Mouse (Mus musculus) liver, embryonic 11.5 days (tissue): ENCODE data around the gene Tubb5. TPM values are rescaled to one million over a fixed set of nuclear protein-coding genes. Genes with fewer than 3 reads are reported as not detected.

Experiments
- ATAC-seq: fragments of 200-750 bp; cut with Nextera tagmentation; replicated peaks from 2 replicates; pipeline ENCODE4 v1.8.0; 2017; ENCODE audit warnings: moderate number of reproducible peaks, mild to moderate bottlenecking, moderate TSS enrichment, moderate library complexity; ENCODE audit not compliant: low FRiP score
- DNase-seq: peaks from one replicate; pipeline ENCODE4 v3.0.0-alpha.2; 2017; ENCODE audit warnings: low spot score
- H3K27ac ChIP-seq: fragments of 300-500 bp; sonication (generic); 2 replicates; pipeline ENCODE4 v1.5.1; 2014; ENCODE audit warnings: mild to moderate bottlenecking, low read depth, low read length, control low read depth
- H3K27me3 ChIP-seq: fragments of 300-500 bp; sonication (generic); replicated peaks from 2 replicates; pipeline ENCODE4 v1.6.1; 2014; ENCODE audit warnings: low read length, mixed read lengths; ENCODE audit not compliant: control insufficient read depth, insufficient read depth
- H3K36me3 ChIP-seq: fragments of 300-500 bp; sonication (generic); 2 replicates; pipeline ENCODE4 v1.6.1; 2014; ENCODE audit warnings: mild to moderate bottlenecking, low read length, moderate library complexity, mixed read lengths; ENCODE audit not compliant: control insufficient read depth, insufficient read depth
- H3K4me1 ChIP-seq: fragments of 300-500 bp; sonication (generic); replicated peaks from 2 replicates; pipeline ENCODE4 v1.6.1; 2014; ENCODE audit warnings: low read length, mixed read lengths; ENCODE audit not compliant: control insufficient read depth, insufficient read depth
- H3K4me2 ChIP-seq: fragments of 300-500 bp; sonication (generic); 2 replicates; pipeline ENCODE4 v1.6.1; 2014; ENCODE audit warnings: mild to moderate bottlenecking, control low read depth, moderate library complexity
- H3K4me3 ChIP-seq: fragments of 300-500 bp; sonication (generic); 2 replicates; pipeline ENCODE4 v1.5.1; 2014; ENCODE audit warnings: low read depth, low read length, control low read depth
- H3K9ac ChIP-seq: fragments of 300-500 bp; sonication (generic); 2 replicates; pipeline ENCODE4 v1.6.1; 2014; ENCODE audit warnings: low read depth, low read length, control low read depth
- H3K9me3 ChIP-seq: fragments of 300-500 bp; sonication (generic); 2 replicates; pipeline ENCODE4 v1.6.1; 2016; ENCODE audit warnings: low read length, inconsistent platforms, mixed read lengths; ENCODE audit not compliant: control insufficient read depth
- WGBS: fragments of 180-500 bp; shearing (Covaris S2); extraction: QIAGEN DNeasy Blood & Tissue Kit; methylation state at CpG from one replicate; pipeline ENCODE4 v1.1.7; 2014; 5-methylcytosine and 5-hydroxymethylcytosine counted together
- polyA plus RNA-seq: library from polyadenylated mRNA; unstranded; fragments of >200 nt; fragmentation: Nextera tagmentation; extraction: Ambion mirVana; gene quantifications from 2 replicates; pipeline ENCODE4 v1.2.1, GENCODE M21; 2014

Gene Tubb5
- polyA plus RNA-seq, 1 experiment from 2014 or later: 854 TPM

DNA sequence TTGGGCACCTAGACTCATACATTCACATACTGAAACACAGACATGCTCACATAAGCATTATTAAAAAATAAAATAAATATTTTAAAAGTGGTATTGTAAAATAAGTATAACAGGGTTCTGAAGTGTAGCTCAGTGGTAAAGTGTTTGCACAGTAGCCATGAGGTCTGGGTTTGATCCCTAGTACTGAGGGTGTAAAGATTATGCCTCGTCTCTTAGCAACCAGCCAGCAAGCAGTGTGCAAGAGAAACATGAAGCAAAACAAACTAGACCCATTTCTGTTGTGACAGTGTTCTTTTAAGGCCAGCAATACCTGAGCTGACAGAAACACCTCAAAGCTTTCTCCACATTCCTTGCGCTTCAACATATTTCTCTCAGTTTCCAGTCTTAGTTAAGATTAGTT lies 37.2 kb downstream of the Tubb5 start:
- ATAC-seq: no peak
- peaks cover 4% of the 10 kb centered on the region for H3K4me1 ChIP-seq
- no peak overlapping the region for H3K4me3 ChIP-seq
- WGBS: 76% methylated on average over 2 of the region's 2 CpGs
- no peaks in the 10 kb centered on the region for H3K36me3 ChIP-seq
- no peaks in the 10 kb centered on the region for H3K27me3 ChIP-seq
- no peak for DNase-seq
- no peak overlapping the region for H3K9ac ChIP-seq
- H3K27ac ChIP-seq: no peak overlapping the region
- H3K9me3 ChIP-seq: peaks cover 2% of the 10 kb centered on the region; the same call in 1 of the 2 replicates
- H3K4me2 ChIP-seq: no peak overlapping the region

DNA sequence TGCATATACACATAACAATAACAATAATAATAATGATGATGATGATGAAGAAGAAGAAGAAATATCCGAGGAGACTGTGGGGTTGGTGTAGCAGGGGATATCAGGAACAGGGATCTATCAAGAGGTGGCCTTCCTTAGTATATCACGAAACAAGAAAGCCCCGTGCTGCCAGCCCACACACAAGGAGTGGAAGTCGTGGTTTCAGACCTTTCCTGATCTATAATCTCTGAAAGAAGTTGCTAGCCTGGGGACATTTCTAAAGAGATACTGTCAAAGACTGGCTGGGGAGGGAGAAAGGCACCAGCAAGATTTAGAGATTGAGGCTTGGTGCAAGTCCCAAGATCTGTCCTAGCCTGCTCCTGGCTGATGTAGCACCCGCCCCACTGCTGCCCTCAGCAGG lies 41.3 kb downstream of the Tubb5 start:
- Histone ChIP-seq H3K9me3 (peaks cover 2% of the 10 kb centered on the region; the same call in 1 of the 2 replicates), H3K9ac (no peak overlapping the region), H3K4me3 (no peak overlapping the region), H3K36me3 (no peaks in the 10 kb centered on the region), H3K4me1 (peaks cover 11% of the 10 kb centered on the region), H3K4me2 (no peak overlapping the region), H3K27ac (no peak overlapping the region), H3K27me3 (no peaks in the 10 kb centered on the region)
- ATAC-seq (no peak), DNase-seq (no peak)
- WGBS: 40% methylated on average over 5 of the region's 5 CpGs

DNA sequence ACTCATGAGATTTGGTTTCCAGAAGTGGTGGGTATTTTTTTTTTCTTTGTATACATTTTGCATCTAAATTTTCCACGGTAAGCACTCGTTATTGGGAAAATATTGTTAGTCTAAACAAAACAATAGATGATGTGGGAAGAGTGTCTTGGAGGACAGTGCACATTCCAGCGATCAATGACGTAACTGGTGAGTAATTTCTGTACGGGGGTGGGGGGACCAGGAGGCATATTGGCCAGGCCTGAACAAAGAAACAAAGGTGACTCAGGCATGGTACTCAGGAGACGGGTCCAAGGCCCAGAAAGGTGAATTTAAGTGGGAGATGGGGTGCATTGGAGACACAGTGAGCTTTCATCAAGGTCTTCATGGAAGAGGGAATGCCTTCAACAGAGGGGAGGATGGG lies 42.5 kb downstream of the Tubb5 start:
- no peak overlapping the region for H3K4me3 ChIP-seq
- H3K9ac ChIP-seq: no peak overlapping the region
- H3K27me3 ChIP-seq: no peaks in the 10 kb centered on the region
- no peaks in the 10 kb centered on the region for H3K36me3 ChIP-seq
- WGBS: 77% methylated on average over 6 of the region's 6 CpGs
- no peak overlapping the region for H3K4me2 ChIP-seq
- DNase-seq (no peak), ATAC-seq (no peak)
- peaks cover 11% of the 10 kb centered on the region for H3K4me1 ChIP-seq
- no peak overlapping the region for H3K27ac ChIP-seq
- H3K9me3 ChIP-seq: peaks cover 2% of the 10 kb centered on the region; the same call in 1 of the 2 replicates

DNA sequence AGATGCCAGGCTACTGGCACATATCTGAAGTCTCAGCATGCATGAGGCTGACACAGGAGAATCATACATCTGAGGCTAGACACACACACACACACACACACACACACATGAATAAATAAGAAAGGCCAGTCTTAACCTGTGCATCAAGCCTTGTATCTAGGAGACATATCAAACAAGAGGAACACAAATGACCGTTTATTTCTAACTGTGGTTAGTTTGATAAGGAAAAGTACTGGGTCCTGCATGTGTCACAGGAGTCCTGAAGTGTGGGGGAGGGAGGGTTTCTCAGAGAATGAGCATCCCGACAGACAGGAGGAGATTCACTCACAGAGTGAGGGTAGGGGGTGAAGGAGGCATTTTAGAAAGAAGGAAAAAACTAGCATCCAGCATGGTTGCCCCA lies 43.0 kb downstream of the Tubb5 start:
- peak overlapping the region; percentile 7; the same call in 1 of the 2 replicates for H3K4me2 ChIP-seq
- H3K27me3 ChIP-seq: no peaks in the 10 kb centered on the region
- whole genome bisulfite sequencing: 22% methylated on average over 2 of the region's 2 CpGs
- peak overlapping the region; percentile 34; the same call in 1 of the 2 replicates for H3K27ac ChIP-seq
- no peaks in the 10 kb centered on the region for H3K36me3 ChIP-seq
- ATAC-seq (peak; percentile 53), DNase-seq (no peak)
- H3K9me3 ChIP-seq: peaks cover 2% of the 10 kb centered on the region; the same call in 1 of the 2 replicates
- no peak overlapping the region for H3K4me3 ChIP-seq
- no peak overlapping the region for H3K9ac ChIP-seq
- peaks cover 11% of the 10 kb centered on the region for H3K4me1 ChIP-seq

DNA sequence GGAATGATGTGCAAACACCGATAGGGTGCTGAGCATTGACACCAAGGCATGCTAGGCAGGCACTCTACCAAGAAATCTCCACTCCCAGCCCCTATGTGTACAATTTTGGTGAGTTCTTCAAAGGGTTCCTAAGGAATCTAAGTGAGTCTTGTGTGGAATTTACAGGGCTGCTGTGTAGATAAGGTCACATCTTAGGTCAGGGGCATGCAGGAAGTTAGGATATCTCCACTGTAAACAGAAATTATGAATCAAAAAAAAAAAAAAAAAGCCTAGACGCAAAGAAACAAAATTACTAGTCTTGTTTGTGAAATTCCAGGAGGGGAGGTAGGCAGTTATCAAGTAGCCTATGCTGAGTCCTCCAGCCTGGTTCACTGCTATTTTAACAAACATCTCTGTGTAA lies 45.3 kb downstream of the Tubb5 start:
- H3K4me2 ChIP-seq: no peak overlapping the region

DNA sequence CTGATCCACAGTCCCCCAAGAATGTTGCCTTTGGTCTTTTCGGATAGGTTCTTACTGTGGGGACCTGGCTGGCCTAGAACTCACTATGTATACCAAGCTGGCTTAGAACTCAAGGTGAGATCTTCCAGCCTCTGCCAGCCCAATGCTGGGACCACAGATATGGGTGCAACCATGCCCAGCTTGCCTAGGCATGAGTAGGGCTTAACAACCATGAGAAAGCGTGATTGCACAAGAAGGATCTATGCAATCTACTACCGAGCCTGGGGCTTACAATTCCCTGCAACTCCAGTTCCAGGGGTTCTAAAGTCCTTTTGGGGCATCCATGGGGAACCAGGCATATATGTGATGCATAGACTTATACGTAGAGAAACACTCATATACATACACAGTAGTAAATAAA lies 47.2 kb downstream of the Tubb5 start:
- no peak overlapping the region for H3K9ac ChIP-seq
- DNase-seq (no peak), ATAC-seq (no peak)
- H3K4me1 ChIP-seq: peaks cover 7% of the 10 kb centered on the region
- no peaks in the 10 kb centered on the region for H3K27me3 ChIP-seq
- H3K9me3 ChIP-seq: no peaks in the 10 kb centered on the region
- H3K36me3 ChIP-seq: no peaks in the 10 kb centered on the region
- H3K27ac ChIP-seq: no peak overlapping the region
- whole genome bisulfite sequencing: 81% methylated on average over 4 of the region's 4 CpGs
- H3K4me3 ChIP-seq: no peak overlapping the region
- H3K4me2 ChIP-seq: no peak overlapping the region

More for the DNA sequence above, 45.3 kb downstream of the Tubb5 start:
- 74% methylated on average over 2 of the region's 2 CpGs for WGBS
- no peak overlapping the region for H3K9ac ChIP-seq
- no peaks in the 10 kb centered on the region for H3K9me3 ChIP-seq
- peaks cover 11% of the 10 kb centered on the region for H3K4me1 ChIP-seq
- no peaks in the 10 kb centered on the region for H3K36me3 ChIP-seq
- no peak for ATAC-seq
- no peaks in the 10 kb centered on the region for H3K27me3 ChIP-seq
- no peak for DNase-seq
- no peak overlapping the region for H3K4me3 ChIP-seq
- H3K27ac ChIP-seq: no peak overlapping the region

DNA sequence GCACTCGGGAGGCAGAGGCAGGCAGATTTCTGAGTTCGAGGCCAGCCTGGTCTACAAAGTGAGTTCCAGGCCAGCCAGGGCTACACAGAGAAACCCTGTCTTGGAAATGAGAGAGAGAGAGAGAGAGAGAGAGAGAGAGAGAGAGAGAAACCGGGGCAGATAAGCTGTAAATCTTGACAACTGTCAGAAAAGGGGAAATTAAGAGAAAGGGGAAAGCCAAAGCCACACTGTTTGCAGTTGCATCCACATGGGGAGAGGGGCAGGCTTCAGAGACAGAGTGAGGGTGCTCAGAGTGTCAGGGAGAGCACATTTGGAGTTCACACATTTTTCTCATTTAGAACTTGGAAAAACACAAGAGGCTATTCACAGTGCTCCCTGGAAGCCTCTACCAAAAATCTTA lies 50.1 kb downstream of the Tubb5 start:
- H3K27me3 ChIP-seq: no peaks in the 10 kb centered on the region
- H3K4me2 ChIP-seq: no peak overlapping the region
- H3K4me1 ChIP-seq: peaks cover 5% of the 10 kb centered on the region; the same call in 1 of the 2 replicates
- DNase-seq (no peak), ATAC-seq (no peak)
- H3K4me3 ChIP-seq: no peak overlapping the region
- H3K27ac ChIP-seq: no peak overlapping the region
- 55% methylated on average over 3 of the region's 3 CpGs for WGBS
- no peaks in the 10 kb centered on the region for H3K9me3 ChIP-seq
- no peak overlapping the region for H3K9ac ChIP-seq
- H3K36me3 ChIP-seq: no peaks in the 10 kb centered on the region

DNA sequence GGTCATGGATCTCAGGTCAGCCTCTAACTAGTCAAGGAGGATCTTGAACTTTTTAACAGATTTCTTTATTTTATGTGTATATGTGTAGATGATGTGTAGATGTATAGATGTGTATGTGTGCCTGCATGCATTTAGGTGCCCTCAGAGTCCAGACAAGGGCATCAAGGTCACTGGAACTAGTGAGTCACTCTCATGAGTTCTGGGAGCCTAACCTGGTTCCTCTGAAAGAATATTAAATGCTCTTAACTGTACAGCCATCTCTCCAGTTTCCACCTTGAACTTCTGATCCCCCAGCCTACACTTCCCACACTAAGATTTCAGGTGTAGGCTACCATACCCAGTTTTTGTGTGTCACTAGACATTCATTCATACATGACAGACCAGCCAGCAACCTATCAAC lies 50.6 kb downstream of the Tubb5 start:
- Histone ChIP-seq H3K4me3 (no peak overlapping the region), H3K27ac (no peak overlapping the region), H3K9me3 (no peaks in the 10 kb centered on the region), H3K9ac (no peak overlapping the region), H3K36me3 (no peaks in the 10 kb centered on the region), H3K4me2 (no peak overlapping the region), H3K4me1 (peaks cover 5% of the 10 kb centered on the region; the same call in 1 of the 2 replicates), H3K27me3 (no peaks in the 10 kb centered on the region)
- no peak for DNase-seq
- no peak for ATAC-seq

DNA sequence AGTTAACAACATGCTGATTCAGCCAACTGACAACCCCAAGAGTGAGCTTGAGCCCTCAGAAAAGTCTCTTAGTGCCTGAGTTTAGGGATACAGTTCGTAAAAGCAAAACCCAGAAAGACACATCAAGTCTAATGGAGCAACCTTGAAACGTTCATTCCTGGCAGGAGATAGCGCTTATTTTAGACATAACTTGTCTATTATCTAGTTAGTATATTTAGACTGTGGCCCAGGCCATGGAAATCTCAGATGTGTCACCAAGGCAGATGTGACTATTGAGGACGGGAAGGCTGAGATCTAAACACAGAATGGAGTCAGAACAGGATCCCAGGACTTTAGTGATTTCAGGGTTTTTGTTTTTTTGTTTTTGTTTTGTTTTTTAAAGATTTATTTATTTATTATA lies 53.0 kb downstream of the Tubb5 start:
- H3K27me3 ChIP-seq: no peaks in the 10 kb centered on the region
- no peak overlapping the region for H3K4me3 ChIP-seq
- no peaks in the 10 kb centered on the region for H3K9me3 ChIP-seq
- 67% methylated on average over 4 of the region's 4 CpGs for WGBS
- H3K4me1 ChIP-seq: peaks cover 5% of the 10 kb centered on the region; the same call in 1 of the 2 replicates
- ATAC-seq (no peak), DNase-seq (no peak)
- H3K36me3 ChIP-seq: no peaks in the 10 kb centered on the region
- H3K4me2 ChIP-seq: no peak overlapping the region
- H3K27ac ChIP-seq: no peak overlapping the region
- no peak overlapping the region for H3K9ac ChIP-seq
